Mouse (Mus musculus) testis, adult 2 months (tissue): ENCODE measurements at regions not wholly inside any gene's neighbourhood (a gene's known extent, or its start where the extent isn't known, plus 50 kb on each side); places are given as distances from the start of the nearest gene placed in this dataset.

Source experiments
- CTCF ChIP-seq: fragments of 200-500 bp; IDR thresholded peaks from 2 replicates; pipeline ENCODE4 v1.5.1; 2012; ENCODE audit warnings: low read depth, mild to moderate bottlenecking, inconsistent platforms, low read length, moderate library complexity; ENCODE audit not compliant: control insufficient read depth, insufficient read depth, insufficient replicate concordance
- POLR2A ChIP-seq: fragments of 200-500 bp; IDR thresholded peaks from 2 replicates; pipeline ENCODE4 v1.6.1; 2012; ENCODE audit warnings: low read depth, mild to moderate bottlenecking, inconsistent platforms, low read length, moderate library complexity; ENCODE audit not compliant: control insufficient read depth

DNA sequence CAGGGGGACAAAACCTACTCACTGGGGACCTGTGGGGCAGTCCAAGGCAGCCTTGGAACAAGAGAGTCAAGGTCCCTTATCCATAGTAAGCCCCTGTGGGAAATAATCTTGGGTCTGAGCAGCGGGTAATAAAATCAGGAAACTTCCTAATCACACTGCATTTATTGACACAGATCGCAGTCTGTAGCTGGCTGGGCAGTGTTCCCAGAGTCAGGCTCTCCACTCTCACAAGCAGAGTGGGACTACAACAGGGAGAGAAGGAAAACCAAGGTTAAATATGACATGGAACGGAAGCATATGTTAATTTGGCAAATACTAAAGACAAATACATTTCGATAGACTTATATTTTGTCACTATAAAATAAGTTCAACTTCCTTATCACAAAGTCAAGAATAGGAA, 322.6 kb downstream of the Sox11 start:
- TF ChIP-seq CTCF (no peak), POLR2A (no peak)
